Mouse (Mus musculus) cerebellum, adult 2 months (tissue): ENCODE measurements at regions not wholly inside any gene's neighbourhood (a gene's known extent, or its start where the extent isn't known, plus 50 kb on each side); places are given as distances from the start of the nearest gene placed in this dataset.

Experiments used
- CTCF ChIP-seq: fragments of 200-500 bp; IDR thresholded peaks from 2 replicates; pipeline ENCODE4 v1.5.1; 2011; ENCODE audit warnings: low read depth, mild to moderate bottlenecking, control low read depth, low read length, moderate library complexity, borderline replicate concordance; ENCODE audit not compliant: insufficient read depth
- POLR2A ChIP-seq: fragments of 200-500 bp; IDR thresholded peaks from 2 replicates; pipeline ENCODE4 v1.6.1; 2011; ENCODE audit warnings: low read length, control low read depth, borderline replicate concordance; ENCODE audit not compliant: insufficient read depth

DNA sequence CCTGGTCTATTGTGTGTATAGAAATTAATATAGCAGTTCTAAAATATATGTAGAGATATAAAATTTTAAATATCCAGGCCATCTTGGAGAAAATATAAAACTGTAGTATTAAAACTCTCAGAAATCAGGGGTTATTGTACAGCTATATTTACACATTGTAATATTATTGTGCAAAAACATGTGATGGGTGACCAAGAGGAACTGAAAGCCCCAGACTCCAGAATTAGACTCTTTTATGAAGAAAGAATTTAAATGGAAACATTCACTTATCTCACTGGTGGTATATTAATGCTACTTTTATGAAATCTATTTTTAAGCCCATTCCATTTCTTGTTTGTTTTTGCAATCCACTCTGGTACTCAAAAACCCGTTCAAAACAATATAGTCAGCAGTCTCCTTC, 130.5 kb downstream of the P2ry1 start:
- TF ChIP-seq POLR2A = no peak
- TF ChIP-seq CTCF = no peak
